Mouse (Mus musculus) CH12.LX (cell line): ENCODE data around the gene Lurap1. TPM values are rescaled to one million over a fixed set of nuclear protein-coding genes. Genes with fewer than 3 reads are reported as not detected.

ENCODE experiments used
- DNase-seq: peaks from one replicate; pipeline ENCODE4 v3.0.0-alpha.2; 2013; ENCODE audit errors: extremely low read depth
- H3K27ac ChIP-seq: 2 replicates; pipeline ENCODE4 v1.5.1; 2012; ENCODE audit warnings: low read depth, mild to moderate bottlenecking, control low read depth, moderate library complexity; ENCODE audit not compliant: insufficient read depth
- H3K27me3 ChIP-seq: replicated peaks from 2 replicates; pipeline ENCODE3; 2012; ENCODE audit warnings: inconsistent platforms
- H3K36me3 ChIP-seq, 2 experiments: replicated peaks in 1 of 2; 2 replicates each; pipeline versions ENCODE3 to v1.6.1; 2012; ENCODE audit warnings: inconsistent platforms in 1 of 2, low read length in 1 of 2, mild to moderate bottlenecking in 1 of 2, mixed read lengths in 1 of 2, moderate library complexity in 1 of 2; ENCODE audit not compliant: control insufficient read depth in 1 of 2, insufficient read depth in 1 of 2
- H3K4me1 ChIP-seq, 2 experiments: 2 replicates each; pipeline ENCODE4 v1.6.1; 2012; ENCODE audit warnings: inconsistent platforms in 1 of 2, moderate library complexity in 1 of 2; ENCODE audit not compliant: insufficient read depth in 2 of 2, control insufficient read depth in 1 of 2
- H3K4me2 ChIP-seq: 2 replicates; pipeline ENCODE4 v1.6.1; 2012; ENCODE audit warnings: low read depth, mild to moderate bottlenecking, control low read depth; ENCODE audit not compliant: poor library complexity, insufficient read depth, severe bottlenecking
- H3K4me3 ChIP-seq, 3 experiments: fragments of 150-350 bp in 1 of 3; sonication (generic) in 1 of 3; replicated peaks in 1 of 3; 2 replicates each; pipeline versions ENCODE3 to v1.5.1; 2011 to 2012; ENCODE audit warnings: low read depth in 2 of 3, low read length in 2 of 3, mild to moderate bottlenecking in 2 of 3, moderate library complexity in 2 of 3, control low read depth in 1 of 3, improper control_type of control experiment in 1 of 3, inconsistent platforms in 1 of 3, mixed read lengths in 1 of 3; ENCODE audit not compliant: poor library complexity in 1 of 3
- H3K79me2 ChIP-seq: replicated peaks from 2 replicates; pipeline ENCODE4 v1.6.1; 2012; ENCODE audit warnings: mild to moderate bottlenecking, moderate library complexity; ENCODE audit not compliant: control insufficient read depth, poor library complexity, insufficient read depth, severe bottlenecking; ENCODE audit errors: extremely low read depth
- H3K9ac ChIP-seq: 2 replicates; pipeline ENCODE4 v1.6.1; 2012; ENCODE audit warnings: low read depth, mild to moderate bottlenecking, control low read depth, moderate library complexity; ENCODE audit not compliant: insufficient read depth
- H3K9me3 ChIP-seq: replicated peaks from 2 replicates; pipeline ENCODE3; 2012; ENCODE audit warnings: low read length, inconsistent platforms, mixed read lengths
- BHLHE40 ChIP-seq: IDR thresholded peaks from 2 replicates; pipeline ENCODE4 v1.6.1; 2011; ENCODE audit warnings: mild to moderate bottlenecking, low read depth, low read length, improper control_type of control experiment
- CHD2 ChIP-seq: IDR thresholded peaks from 2 replicates; pipeline ENCODE4 v1.6.1; 2011; ENCODE audit warnings: low read length, improper control_type of control experiment
- CTCF ChIP-seq, 2 experiments: IDR thresholded peaks in 1 of 2; conservative IDR thresholded peaks in 1 of 2; 2 replicates each; pipeline ENCODE4 v1.5.1; 2011 to 2012; ENCODE audit warnings: low read depth in 2 of 2, low read length in 2 of 2, improper control_type of control experiment in 1 of 2, inconsistent platforms in 1 of 2, mild to moderate bottlenecking in 1 of 2, moderate library complexity in 1 of 2
- ELF1 ChIP-seq: IDR thresholded peaks from 2 replicates; pipeline ENCODE4 v1.6.1; 2014; ENCODE audit warnings: low read depth, mild to moderate bottlenecking, inconsistent platforms, low read length, improper control_type of control experiment
- EP300 ChIP-seq: IDR thresholded peaks from 2 replicates; pipeline ENCODE4 v1.6.1; 2011; ENCODE audit warnings: low read length, improper control_type of control experiment
- HCFC1 ChIP-seq: IDR thresholded peaks from 2 replicates; pipeline ENCODE4 v1.6.1; 2012; ENCODE audit warnings: low read depth, mild to moderate bottlenecking, inconsistent platforms, low read length, improper control_type of control experiment
- JUND ChIP-seq: conservative IDR thresholded peaks from 2 replicates; pipeline ENCODE4 v1.6.1; 2011; ENCODE audit warnings: low read depth, low read length, improper control_type of control experiment
- MAZ ChIP-seq: IDR thresholded peaks from 2 replicates; pipeline ENCODE4 v1.6.1; 2012; ENCODE audit warnings: low read depth, mild to moderate bottlenecking, inconsistent platforms, low read length, improper control_type of control experiment, moderate library complexity
- MXI1 ChIP-seq: IDR thresholded peaks from 2 replicates; pipeline ENCODE4 v1.6.1; 2011; ENCODE audit warnings: mild to moderate bottlenecking, low read depth, low read length, improper control_type of control experiment
- MYC ChIP-seq: IDR thresholded peaks from 2 replicates; pipeline ENCODE4 v1.6.1; 2011; ENCODE audit warnings: low read depth, mild to moderate bottlenecking, improper control_type of control experiment, low read length
- RAD21 ChIP-seq: IDR thresholded peaks from 2 replicates; pipeline ENCODE4 v1.6.1; 2011; ENCODE audit warnings: low read depth, mild to moderate bottlenecking, low read length, improper control_type of control experiment, moderate library complexity
- RCOR1 ChIP-seq: conservative IDR thresholded peaks from 2 replicates; pipeline ENCODE4 v1.6.1; 2012; ENCODE audit warnings: low read depth, mild to moderate bottlenecking, inconsistent platforms, low read length, improper control_type of control experiment
- SMC3 ChIP-seq: IDR thresholded peaks from 2 replicates; pipeline ENCODE4 v1.6.1; 2011; ENCODE audit warnings: low read depth, low read length, improper control_type of control experiment
- TBP ChIP-seq: conservative IDR thresholded peaks from 2 replicates; pipeline ENCODE4 v1.6.1; 2011; ENCODE audit warnings: low read depth, low read length, improper control_type of control experiment
- USF1 ChIP-seq: IDR thresholded peaks from 2 replicates; pipeline ENCODE4 v1.6.1; 2014; ENCODE audit warnings: low read depth, mild to moderate bottlenecking, inconsistent platforms, low read length, improper control_type of control experiment
- USF2 ChIP-seq: conservative IDR thresholded peaks from 2 replicates; pipeline ENCODE4 v1.6.1; 2011; ENCODE audit warnings: low read depth, low read length, improper control_type of control experiment
- ZMIZ1 ChIP-seq: IDR thresholded peaks from 2 replicates; pipeline ENCODE4 v1.6.1; 2012; ENCODE audit warnings: low read depth, mild to moderate bottlenecking, inconsistent platforms, low read length, improper control_type of control experiment
- dilution Hi-C: fragments of 300-500 bp; cut with MboI; formaldehyde crosslinking; loops from 2 replicates; pipeline ENCODE4 v1.14.3; 2020; ENCODE audit warnings: low sequenced_read_pairs; ENCODE audit not compliant: extremely low pct_unique_long_range_greater_than_20kb, extremely low pct_ligation_motif_present
- in situ Hi-C: fragments of 300-500 bp; cut with MboI; formaldehyde crosslinking; loops from 3 replicates; pipeline ENCODE4 v1.14.3; 2019; ENCODE audit warnings: low sequenced_read_pairs, low pct_ligation_motif_present, low pct_unique_long_range_greater_than_20kb, mixed read lengths
- polyA plus RNA-seq: library from polyadenylated mRNA; unstranded; fragments of >175 nt; gene quantifications from 2 replicates; pipeline ENCODE4 v1.2.1, GENCODE M21; 2012; ENCODE audit warnings: low read depth; ENCODE audit not compliant: insufficient read length
- total RNA-seq, 2 experiments: library from RNA; depleted of rRNA; stranded (reverse); fragments of 300-350 nt in 1 of 2; fragments of >200 nt in 1 of 2; gene quantifications; 2 replicates each; pipeline ENCODE4 v1.2.3; 2012 to 2014

Gene Lurap1
- total RNA-seq (2012; rRNA removed), result 0.21 TPM in 1 of 2 replicates, not detected in the other
- total RNA-seq (2014; rRNA removed), result not detected in 2 replicates
- polyA plus RNA-seq, result 0.10 and 0.14 TPM in 2 replicates

GRCm38 (mm10) chr4:116151238-116151637, at the start of gene Lurap1:
Gene Lurap1, minus strand, starts transcription at chr4:116151338.
- Histone ChIP-seq H3K9ac (peak within 1 kb of the TSS; percentile 97), H3K4me1 (peaks cover 6 to 18% of the 10 kb centered on the region in 2 experiments; a peak in 2 of 4 replicates), H3K79me2 (peaks cover 11% of the 10 kb centered on the region), H3K4me2 (peak within 1 kb of the TSS; percentile 91), H3K36me3 (peaks cover 43 to 48% of the 10 kb centered on the region in 2 experiments), H3K9me3 (peaks cover 5% of the 10 kb centered on the region), H3K27ac (no peak within 1 kb of the TSS), H3K27me3 (no peaks in the 10 kb centered on the region), H3K4me3 (peak within 1 kb of the TSS; percentile 71 to 87 (median 84))
- TF ChIP-seq EP300 (no peak), MXI1 (0 out of 2 replicates have a peak, but pooled peaks have one; percentile 51)
- dilution Hi-C loops, result no loop called here
- DNase-seq, result no peak
- in situ Hi-C loops, result loop anchor here (25.0 kb wide), 2 partner anchors 186 to 661 kb away; partner anchors contain the start of genes Hpdl, Mutyh and Toe1

GRCm38 (mm10) chr4:116198422-116198821, 47.3 kb upstream of the Lurap1 start:
- Histone ChIP-seq H3K9ac (no peak overlapping the region), H3K4me3 (no peak overlapping the region), H3K27me3 (no peaks in the 10 kb centered on the region), H3K27ac (no peak overlapping the region), H3K9me3 (no peaks in the 10 kb centered on the region), H3K4me1 (no peaks in the 10 kb centered on the region), H3K79me2 (no peaks in the 10 kb centered on the region), H3K36me3 (no peaks in the 10 kb centered on the region)
- in situ Hi-C loops, result no loop called here
- dilution Hi-C loops, result no loop called here
- no peak for DNase-seq
- TF ChIP-seq BHLHE40 (no peak), TBP (no peak), RCOR1 (no peak), ELF1 (no peak), USF1 (no peak), RAD21 (peak; percentile 25), CHD2 (no peak), ZMIZ1 (no peak), MAZ (no peak), CTCF (conservative IDR thresholded peaks at IDR 0.05 in 1 of 2, IDR thresholded peaks at IDR 0.05 in 1 of 2; ENCODE audit: low read depth in 2 of 2, low read length in 2 of 2) (peak; percentile 10 to 42; a peak in 2 of 4 replicates), HCFC1 (no peak), MYC (no peak), JUND (no peak), SMC3 (peak; percentile 13; the same call in 1 of the 2 replicates), USF2 (no peak)
- TF ChIP-seq, all 38 proteins: peak for 3
- no peak overlapping the region for H3K4me2 ChIP-seq
